Mouse (Mus musculus): Measurements from ENCODE around the gene Itsn1. TPM values are rescaled to one million over a fixed set of nuclear protein-coding genes. Genes with fewer than 3 reads are reported as not detected.

The Itsn1 gene
- polyA plus RNA-seq, 1 experiment from 2014 or later = 26.6 TPM

DNA sequence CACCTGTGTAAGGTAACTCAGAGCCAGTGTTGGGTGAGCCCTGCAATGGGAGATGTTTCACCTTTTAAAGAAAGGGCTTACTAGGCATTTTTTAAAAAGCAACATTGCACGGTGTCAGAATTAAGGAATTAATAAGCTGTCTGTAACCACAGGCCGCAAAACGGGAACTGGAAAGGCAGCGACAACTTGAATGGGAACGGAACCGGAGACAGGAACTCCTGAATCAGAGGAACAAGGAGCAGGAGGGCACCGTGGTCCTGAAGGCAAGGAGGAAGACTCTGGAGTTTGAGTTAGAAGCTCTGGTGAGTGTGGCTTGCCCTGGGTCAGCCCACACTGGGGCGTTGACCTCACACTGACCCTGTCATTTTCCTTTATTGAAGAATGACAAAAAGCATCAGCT is 91.2 kb downstream of the Itsn1 start:
- 94% methylated on average over 8 of the region's 8 CpGs for WGBS (ENCODE audit: insufficient replicate concordance)
- no peak for ATAC-seq (replicated peaks; ENCODE audit: insufficient number of reproducible peaks, low FRiP score, low TSS enrichment)
- Histone ChIP-seq H3K27me3 (ENCODE audit: control insufficient read depth, insufficient read depth, low read length) (no peaks in the 10 kb centered on the region), H3K9me3 (replicated peaks; ENCODE audit: control insufficient read depth, low read length) (no peaks in the 10 kb centered on the region), H3K4me2 (no peak overlapping the region), H3K9ac (ENCODE audit: low read depth, low read length) (no peak overlapping the region), H3K4me1 (ENCODE audit: control insufficient read depth, insufficient read depth, low read length) (no peaks in the 10 kb centered on the region), H3K36me3 (ENCODE audit: control insufficient read depth, insufficient read depth, low read length) (peaks cover 35% of the 10 kb centered on the region), H3K27ac (ENCODE audit: low read depth, low read length) (no peak overlapping the region), H3K4me3 (ENCODE audit: low read depth, low read length) (no peak overlapping the region)

DNA sequence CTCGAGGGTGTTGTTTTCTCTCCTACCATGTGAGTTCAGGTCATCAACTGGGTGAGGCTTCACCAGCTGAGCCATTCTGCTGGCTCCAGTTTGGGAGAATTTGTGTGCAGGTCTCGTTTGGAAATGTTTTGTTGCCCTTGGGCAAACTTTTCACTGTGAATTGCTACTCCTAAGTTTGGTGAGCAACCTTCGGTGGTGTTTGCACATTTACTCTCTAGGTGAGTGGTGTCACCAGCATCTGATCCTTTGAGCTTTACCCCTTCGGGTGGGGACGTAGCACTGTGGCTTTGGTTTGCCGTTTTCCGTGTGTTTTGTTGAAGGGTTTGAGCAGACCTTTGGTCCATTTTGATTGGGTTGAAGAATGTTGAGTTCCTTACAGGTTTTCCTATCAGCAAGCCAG is 93.2 kb downstream of the Itsn1 start:
- Histone ChIP-seq H3K27me3 (ENCODE audit: control insufficient read depth, insufficient read depth, low read length) (no peaks in the 10 kb centered on the region), H3K36me3 (ENCODE audit: control insufficient read depth, insufficient read depth, low read length) (peaks cover 32% of the 10 kb centered on the region), H3K9ac (ENCODE audit: low read depth, low read length) (no peak overlapping the region), H3K4me2 (no peak overlapping the region), H3K9me3 (replicated peaks; ENCODE audit: control insufficient read depth, low read length) (no peaks in the 10 kb centered on the region), H3K4me1 (ENCODE audit: control insufficient read depth, insufficient read depth, low read length) (peaks cover 6% of the 10 kb centered on the region), H3K4me3 (ENCODE audit: low read depth, low read length) (no peak overlapping the region), H3K27ac (ENCODE audit: low read depth, low read length) (0 out of 2 replicates have a peak overlapping the region, but pooled peaks have one; percentile 3)
- 87% methylated on average over 7 of the region's 7 CpGs for WGBS (ENCODE audit: insufficient replicate concordance)
- ATAC-seq (replicated peaks; ENCODE audit: insufficient number of reproducible peaks, low FRiP score, low TSS enrichment) = no peak

DNA sequence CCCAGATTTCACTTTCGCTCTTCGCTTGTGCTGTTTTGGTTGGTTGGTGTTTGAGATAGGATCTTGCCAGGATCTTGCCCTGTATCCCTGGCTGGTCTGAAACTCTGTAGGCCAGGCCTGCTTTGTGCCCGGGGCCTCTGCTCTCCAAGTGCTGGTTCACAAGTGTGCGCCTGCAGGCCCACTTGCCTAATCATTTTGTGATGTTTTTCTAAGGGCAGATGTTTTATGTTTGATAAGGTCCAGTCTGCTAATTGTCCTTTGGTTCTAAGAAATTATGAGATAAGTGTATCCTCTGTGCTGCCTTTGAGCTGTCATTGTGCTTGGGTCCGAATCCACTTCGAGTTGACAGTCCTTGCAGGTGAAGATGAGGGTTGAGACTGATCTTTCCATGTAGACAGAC is 93.7 kb downstream of the Itsn1 start:
- Histone ChIP-seq H3K27me3 (ENCODE audit: control insufficient read depth, insufficient read depth, low read length) (no peaks in the 10 kb centered on the region), H3K4me2 (no peak overlapping the region), H3K36me3 (ENCODE audit: control insufficient read depth, insufficient read depth, low read length) (peaks cover 32% of the 10 kb centered on the region), H3K9ac (ENCODE audit: low read depth, low read length) (no peak overlapping the region), H3K4me1 (ENCODE audit: control insufficient read depth, insufficient read depth, low read length) (peaks cover 10% of the 10 kb centered on the region), H3K9me3 (replicated peaks; ENCODE audit: control insufficient read depth, low read length) (no peaks in the 10 kb centered on the region), H3K4me3 (ENCODE audit: low read depth, low read length) (no peak overlapping the region), H3K27ac (ENCODE audit: low read depth, low read length) (no peak overlapping the region)
- ATAC-seq (replicated peaks; ENCODE audit: insufficient number of reproducible peaks, low FRiP score, low TSS enrichment) = peak; percentile 35; the same call in 1 of the 2 replicates
- WGBS (ENCODE audit: insufficient replicate concordance) = 58% methylated on average over 6 of the region's 6 CpGs

DNA sequence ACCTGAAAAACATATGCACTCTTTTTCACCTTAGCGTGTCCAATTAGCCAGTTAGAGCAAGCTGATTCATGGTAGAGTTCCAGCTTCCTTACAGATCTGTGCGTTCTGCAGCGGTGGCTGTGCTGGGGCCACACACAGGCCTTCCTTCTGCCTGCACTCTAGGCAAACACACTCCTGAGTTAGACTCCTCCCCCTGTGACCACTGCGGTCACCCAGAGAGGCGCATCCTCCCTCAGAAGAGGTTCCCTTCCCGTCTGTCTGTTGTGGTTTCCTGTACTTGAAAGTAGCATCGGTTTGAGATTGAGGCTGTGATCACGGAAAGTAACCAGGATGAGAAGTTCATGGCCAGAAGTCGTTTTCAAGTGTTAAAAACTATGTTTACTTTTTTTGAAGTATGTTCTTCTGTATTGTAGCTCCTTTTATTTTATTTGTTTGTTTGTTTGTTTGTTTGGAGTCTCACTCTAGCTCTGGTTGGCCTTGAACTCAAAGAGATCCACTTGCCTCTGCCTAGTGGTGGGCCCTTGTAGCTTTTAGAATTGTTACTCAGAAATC is 96.8 kb downstream of the Itsn1 start:
- Histone ChIP-seq H3K4me2 (no peak overlapping the region), H3K4me3 (ENCODE audit: low read depth, low read length) (no peak overlapping the region), H3K9me3 (replicated peaks; ENCODE audit: control insufficient read depth, low read length) (no peaks in the 10 kb centered on the region), H3K27ac (ENCODE audit: low read depth, low read length) (no peak overlapping the region), H3K4me1 (ENCODE audit: control insufficient read depth, insufficient read depth, low read length) (peaks cover 22% of the 10 kb centered on the region), H3K36me3 (ENCODE audit: control insufficient read depth, insufficient read depth, low read length) (peaks cover 10% of the 10 kb centered on the region), H3K27me3 (ENCODE audit: control insufficient read depth, insufficient read depth, low read length) (no peaks in the 10 kb centered on the region), H3K9ac (ENCODE audit: low read depth, low read length) (no peak overlapping the region)
- WGBS (ENCODE audit: insufficient replicate concordance) = 61% methylated on average over 9 of the region's 9 CpGs
- ATAC-seq (replicated peaks; ENCODE audit: insufficient number of reproducible peaks, low FRiP score, low TSS enrichment) = no peak

- Histone ChIP-seq H3K36me3 (ENCODE audit: control insufficient read depth, insufficient read depth, low read length) (0 out of 2 replicates have a peak, but pooled peaks cover 6% of the 10 kb centered on the region), H3K4me1 (ENCODE audit: control insufficient read depth, insufficient read depth, low read length) (peaks cover 24% of the 10 kb centered on the region), H3K4me2 (no peak overlapping the region), H3K9me3 (replicated peaks; ENCODE audit: control insufficient read depth, low read length) (no peaks in the 10 kb centered on the region), H3K4me3 (ENCODE audit: low read depth, low read length) (no peak overlapping the region), H3K27me3 (ENCODE audit: control insufficient read depth, insufficient read depth, low read length) (no peaks in the 10 kb centered on the region), H3K9ac (ENCODE audit: low read depth, low read length) (no peak overlapping the region), H3K27ac (ENCODE audit: low read depth, low read length) (peak overlapping the region; percentile 6; the same call in 1 of the 2 replicates)
- 71% methylated on average over 2 of the region's 2 CpGs for WGBS (ENCODE audit: insufficient replicate concordance)
- no peak for ATAC-seq (replicated peaks; ENCODE audit: insufficient number of reproducible peaks, low FRiP score, low TSS enrichment)
These were observed 97.8 kb downstream of the Itsn1 start for GRCm38 (mm10) chr16:91826893-91827292.

- Histone ChIP-seq H3K27ac (ENCODE audit: low read depth, low read length) (peak overlapping the region; percentile 74), H3K27me3 (ENCODE audit: control insufficient read depth, insufficient read depth, low read length) (no peaks in the 10 kb centered on the region), H3K9me3 (replicated peaks; ENCODE audit: control insufficient read depth, low read length) (no peaks in the 10 kb centered on the region), H3K9ac (ENCODE audit: low read depth, low read length) (no peak overlapping the region), H3K4me2 (no peak overlapping the region), H3K36me3 (ENCODE audit: control insufficient read depth, insufficient read depth, low read length) (0 out of 2 replicates have a peak, but pooled peaks cover 4% of the 10 kb centered on the region), H3K4me1 (ENCODE audit: control insufficient read depth, insufficient read depth, low read length) (peaks cover 24% of the 10 kb centered on the region), H3K4me3 (ENCODE audit: low read depth, low read length) (no peak overlapping the region)
- no peak for ATAC-seq (replicated peaks; ENCODE audit: insufficient number of reproducible peaks, low FRiP score, low TSS enrichment)
- WGBS (ENCODE audit: insufficient replicate concordance) = 55% methylated on average over 5 of the region's 5 CpGs
These were observed 98.4 kb downstream of the Itsn1 start for GRCm38 (mm10) chr16:91827456-91827855.

- Histone ChIP-seq H3K9me3 (replicated peaks; ENCODE audit: control insufficient read depth, low read length) (no peaks in the 10 kb centered on the region), H3K36me3 (ENCODE audit: control insufficient read depth, insufficient read depth, low read length) (0 out of 2 replicates have a peak, but pooled peaks cover 4% of the 10 kb centered on the region), H3K27me3 (ENCODE audit: control insufficient read depth, insufficient read depth, low read length) (no peaks in the 10 kb centered on the region), H3K9ac (ENCODE audit: low read depth, low read length) (no peak overlapping the region), H3K4me2 (no peak overlapping the region), H3K4me1 (ENCODE audit: control insufficient read depth, insufficient read depth, low read length) (peaks cover 24% of the 10 kb centered on the region), H3K27ac (ENCODE audit: low read depth, low read length) (peak overlapping the region; percentile 74), H3K4me3 (ENCODE audit: low read depth, low read length) (no peak overlapping the region)
- 35% methylated on average over 7 of the region's 7 CpGs for WGBS (ENCODE audit: insufficient replicate concordance)
- ATAC-seq (replicated peaks; ENCODE audit: insufficient number of reproducible peaks, low FRiP score, low TSS enrichment) = no peak
These were observed 99.1 kb downstream of the Itsn1 start for GRCm38 (mm10) chr16:91828160-91828559.

- H3K4me2 ChIP-seq = no peak overlapping the region
- no peak overlapping the region for H3K9ac ChIP-seq (ENCODE audit: low read depth, low read length)
- peaks cover 24% of the 10 kb centered on the region for H3K4me1 ChIP-seq (ENCODE audit: control insufficient read depth, insufficient read depth, low read length)
- H3K36me3 ChIP-seq (ENCODE audit: control insufficient read depth, insufficient read depth, low read length) = peaks cover 4% of the 10 kb centered on the region; the same call in 1 of the 2 replicates
- no peak overlapping the region for H3K4me3 ChIP-seq (ENCODE audit: low read depth, low read length)
- no peaks in the 10 kb centered on the region for H3K27me3 ChIP-seq (ENCODE audit: control insufficient read depth, insufficient read depth, low read length)
- H3K9me3 ChIP-seq (replicated peaks; ENCODE audit: control insufficient read depth, low read length) = no peaks in the 10 kb centered on the region
- ATAC-seq (replicated peaks; ENCODE audit: insufficient number of reproducible peaks, low FRiP score, low TSS enrichment) = no peak
- H3K27ac ChIP-seq (ENCODE audit: low read depth, low read length) = peak overlapping the region; percentile 74
- WGBS (ENCODE audit: insufficient replicate concordance) = 63% methylated on average over 5 of the region's 5 CpGs
These were observed 99.5 kb downstream of the Itsn1 start for GRCm38 (mm10) chr16:91828603-91829002.

- no peak overlapping the region for H3K4me2 ChIP-seq
- H3K4me3 ChIP-seq (ENCODE audit: low read depth, low read length) = no peak overlapping the region
- H3K36me3 ChIP-seq (ENCODE audit: control insufficient read depth, insufficient read depth, low read length) = peaks cover 4% of the 10 kb centered on the region; the same call in 1 of the 2 replicates
- no peak for ATAC-seq (replicated peaks; ENCODE audit: insufficient number of reproducible peaks, low FRiP score, low TSS enrichment)
- H3K4me1 ChIP-seq (ENCODE audit: control insufficient read depth, insufficient read depth, low read length) = peaks cover 24% of the 10 kb centered on the region
- no peaks in the 10 kb centered on the region for H3K27me3 ChIP-seq (ENCODE audit: control insufficient read depth, insufficient read depth, low read length)
- H3K27ac ChIP-seq (ENCODE audit: low read depth, low read length) = no peak overlapping the region
- no peaks in the 10 kb centered on the region for H3K9me3 ChIP-seq (replicated peaks; ENCODE audit: control insufficient read depth, low read length)
- H3K9ac ChIP-seq (ENCODE audit: low read depth, low read length) = no peak overlapping the region
- WGBS (ENCODE audit: insufficient replicate concordance) = 84% methylated on average over 5 of the region's 5 CpGs
These were observed 100.0 kb downstream of the Itsn1 start for GRCm38 (mm10) chr16:91829121-91829520.
